Mouse (Mus musculus): ENCODE measurements at regions not wholly inside any gene's neighbourhood (a gene's known extent, or its start where the extent isn't known, plus 50 kb on each side); places are given as distances from the start of the nearest gene placed in this dataset.

DNA sequence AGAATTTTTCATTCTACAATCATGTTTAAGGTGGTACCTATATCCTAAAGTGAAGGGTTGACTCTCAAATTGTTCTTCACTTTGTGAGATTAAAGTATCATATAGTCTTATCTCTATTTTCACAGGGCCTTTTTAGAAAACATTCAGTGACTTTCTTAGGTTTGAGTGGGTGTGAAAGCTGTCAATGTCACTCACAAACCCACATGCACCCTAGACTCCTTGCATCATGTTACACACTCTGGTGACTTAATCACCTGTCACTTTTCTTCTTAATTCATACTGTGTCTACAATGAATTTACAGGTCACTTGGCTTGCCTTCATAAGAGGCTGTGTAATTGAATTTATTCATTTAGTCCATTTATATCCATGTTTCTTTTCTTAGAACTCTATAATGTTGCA is 1026.8 kb upstream of the Alcam start:
- no peak for DNase-seq (ENCODE audit: low spot score in 2 of 2)

DNA sequence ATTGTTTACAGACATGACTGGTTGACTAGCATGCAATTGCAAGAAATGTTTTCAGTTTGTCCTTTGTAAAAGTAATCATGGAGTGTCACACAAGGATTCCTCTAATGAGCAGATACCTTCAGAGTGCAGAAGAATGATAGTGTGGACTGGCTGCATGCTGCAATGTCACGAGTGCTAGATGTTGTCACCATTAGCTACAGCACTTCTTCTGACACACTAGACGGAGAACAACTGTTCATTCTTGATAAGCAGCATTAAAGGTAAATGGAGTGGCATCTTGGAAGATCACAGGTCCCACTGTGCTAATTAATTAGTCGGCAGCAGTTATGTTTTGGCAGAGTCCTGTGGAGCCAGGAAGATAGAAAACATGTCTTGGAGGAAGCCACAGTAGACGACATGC is 985.6 kb upstream of the Alcam start:
- DNase-seq (ENCODE audit: low spot score in 2 of 2) = no peak

DNA sequence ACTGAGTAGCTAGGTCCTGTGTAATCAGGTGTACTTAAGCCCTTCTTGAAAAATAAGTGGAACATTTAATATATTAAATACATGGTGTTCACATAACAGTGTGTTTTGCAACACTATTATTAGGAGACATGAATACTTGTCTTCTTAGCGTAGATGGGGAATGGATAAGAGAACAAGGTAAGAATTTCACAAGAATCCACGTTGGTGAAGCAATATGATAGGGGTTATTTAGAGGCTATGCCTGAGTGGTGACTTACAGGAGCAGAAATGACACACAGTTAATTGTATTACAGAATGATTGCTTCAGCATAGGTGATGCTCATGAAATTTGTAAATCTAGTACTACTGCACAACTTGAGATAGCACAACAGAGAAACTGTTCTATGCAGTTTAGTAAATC is 964.5 kb upstream of the Alcam start:
- no peak for DNase-seq (ENCODE audit: low spot score in 2 of 2)

DNA sequence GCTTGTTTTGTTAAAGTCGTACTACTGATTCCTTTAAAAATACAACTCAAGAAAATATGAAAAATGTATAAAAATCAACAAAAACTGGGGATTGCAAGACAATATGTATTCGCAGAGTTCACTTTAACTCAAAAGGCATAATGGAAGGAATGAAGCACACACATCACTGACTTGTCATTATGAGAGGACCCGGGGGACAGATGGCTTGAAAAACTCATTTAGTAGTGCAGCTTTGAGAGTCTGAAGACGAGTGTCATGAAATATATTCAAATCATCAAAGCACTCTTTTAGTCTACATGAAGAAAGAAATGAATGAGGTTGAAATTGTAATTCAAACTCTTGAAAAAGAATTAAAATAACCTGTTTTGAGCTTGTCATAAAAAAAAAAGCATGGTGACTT is 931.3 kb upstream of the Alcam start:
- no peak for DNase-seq (ENCODE audit: low spot score in 2 of 2)

DNA sequence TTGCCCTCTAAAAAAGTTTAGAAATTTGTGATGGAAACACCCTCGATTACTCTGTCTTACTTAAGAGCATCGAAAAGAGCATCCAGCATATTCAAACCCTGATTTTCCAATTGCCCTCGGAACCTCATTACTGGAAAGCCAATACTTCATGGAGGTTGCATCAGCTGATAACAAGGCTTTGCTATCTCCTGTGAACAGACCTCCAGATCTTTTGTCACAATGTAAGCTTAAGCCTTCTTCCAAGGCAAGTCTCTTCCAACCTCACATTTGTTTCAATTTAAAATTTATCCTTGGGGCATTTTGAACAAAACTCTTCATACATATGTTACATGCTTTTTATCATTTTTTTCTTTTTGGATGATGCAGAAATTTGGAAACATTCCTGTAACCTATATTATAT is 888.3 kb upstream of the Alcam start:
- no peak for DNase-seq (ENCODE audit: low spot score in 2 of 2)

DNA sequence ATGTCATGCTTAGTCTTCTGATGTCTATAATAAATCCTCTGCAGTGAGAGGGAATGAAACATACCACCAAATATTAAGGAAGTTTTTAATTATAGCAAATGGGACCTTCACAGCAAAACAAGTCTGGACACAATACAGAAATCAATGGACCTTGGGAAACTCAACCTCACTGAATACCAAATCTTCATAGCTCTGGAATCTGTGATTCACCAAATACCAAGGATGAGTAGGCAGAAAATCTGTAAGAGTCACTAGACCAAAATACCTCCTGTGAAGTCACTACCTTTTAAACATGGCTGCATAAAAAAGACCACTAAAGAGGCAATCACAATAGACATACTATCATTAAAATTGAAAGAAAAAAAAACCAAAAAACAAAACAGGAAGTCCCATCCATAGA is 872.5 kb upstream of the Alcam start:
- no peak for DNase-seq (ENCODE audit: low spot score in 2 of 2)

DNA sequence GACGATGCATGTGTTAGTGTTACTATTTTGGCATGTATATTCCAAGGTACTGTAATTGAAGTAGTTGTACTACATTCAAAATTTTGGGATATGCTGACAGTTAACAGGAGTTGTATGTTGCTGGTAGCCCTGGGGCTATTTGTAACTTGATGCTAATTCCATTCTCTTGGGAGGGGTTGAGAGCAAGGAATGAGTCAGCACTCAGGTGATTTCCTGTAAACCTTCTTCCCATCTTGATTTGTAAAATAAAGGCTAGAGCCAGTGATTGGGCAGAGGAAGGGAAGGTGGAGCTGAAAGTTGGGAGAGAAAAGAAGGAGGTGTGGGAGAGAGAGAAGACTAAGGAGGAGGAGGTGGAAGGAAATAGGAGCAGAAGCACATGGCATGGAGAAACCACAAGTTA is 838.2 kb upstream of the Alcam start:
- no peak for DNase-seq (ENCODE audit: low spot score in 2 of 2)

DNA sequence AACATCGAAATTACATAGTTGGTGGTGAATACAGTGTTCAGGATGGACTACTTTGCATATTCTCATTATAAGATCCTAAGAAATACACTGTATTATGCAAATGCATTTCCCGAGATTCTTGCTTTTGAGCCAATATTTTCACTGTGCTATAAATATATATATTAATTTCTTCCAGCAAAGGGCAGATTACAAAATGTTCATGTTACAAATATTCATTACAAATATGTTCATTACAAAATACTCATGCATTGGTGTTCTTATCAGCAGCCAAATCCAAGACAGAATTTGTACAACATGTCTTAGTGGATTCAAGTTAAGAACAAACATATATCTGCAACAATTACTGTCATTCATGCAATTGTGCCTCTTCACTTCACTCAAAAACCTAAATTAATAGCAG is 828.1 kb upstream of the Alcam start:
- DNase-seq (ENCODE audit: low spot score in 2 of 2) = no peak

DNA sequence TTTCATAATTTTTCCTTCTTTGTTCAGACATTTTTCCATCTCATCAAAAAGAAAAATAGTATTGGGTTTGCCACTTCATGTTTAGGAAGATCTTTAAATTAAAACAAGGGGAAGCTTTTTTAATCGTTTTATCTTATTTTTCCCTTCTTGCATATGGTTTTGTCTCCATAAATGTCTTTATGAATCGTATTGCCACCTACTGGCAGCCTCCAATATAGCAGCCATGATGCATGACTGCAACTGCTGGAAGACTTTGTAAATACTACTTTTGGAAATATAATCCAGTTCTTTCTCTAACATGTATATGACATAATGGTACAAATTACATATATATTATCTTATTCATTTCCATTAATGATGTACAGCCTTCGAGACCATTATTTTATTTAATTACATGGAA is 812.2 kb upstream of the Alcam start:
- DNase-seq (ENCODE audit: low spot score in 2 of 2) = peak; percentile 23 to 65

DNA sequence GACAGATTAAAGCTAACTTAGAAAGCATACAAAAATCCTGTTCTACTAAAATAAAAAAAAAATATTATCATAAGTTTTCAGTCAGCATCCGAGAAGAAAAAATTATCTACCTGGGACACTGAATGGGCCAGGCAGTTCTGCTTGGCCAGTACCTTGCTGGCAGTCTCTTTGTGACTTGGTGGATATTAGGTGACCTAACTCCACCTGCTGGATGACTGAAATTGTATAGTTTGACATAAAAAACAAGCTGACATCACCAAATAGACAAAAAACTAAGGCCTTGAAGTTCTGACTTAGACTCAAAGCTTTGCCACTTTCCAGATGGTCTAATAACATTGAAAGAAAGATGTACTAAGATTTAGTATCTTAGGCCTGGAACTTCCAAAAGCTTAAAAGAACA is 791.5 kb upstream of the Alcam start:
- DNase-seq (ENCODE audit: low spot score in 2 of 2) = no peak

DNA sequence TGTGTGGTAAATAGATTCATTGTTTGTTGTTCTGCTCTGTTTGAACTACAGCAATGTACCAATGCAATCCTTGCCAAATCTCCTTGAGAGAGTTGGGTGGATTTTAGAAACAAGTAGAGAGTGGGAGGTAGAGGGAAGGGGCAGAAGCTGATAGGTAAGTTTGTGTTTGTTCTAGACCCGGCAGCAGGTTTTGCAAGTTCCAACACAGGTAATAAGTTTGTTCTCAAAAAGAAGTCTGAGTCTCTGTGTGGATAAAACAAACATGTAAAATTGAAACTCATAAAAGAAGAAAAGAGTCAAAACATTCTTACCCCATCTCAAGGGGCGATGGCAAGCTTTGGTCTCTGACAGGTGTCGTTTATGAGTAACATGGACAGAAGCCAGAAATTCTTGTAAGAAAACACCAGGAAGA is 788.3 kb upstream of the Alcam start:
- DNase-seq (ENCODE audit: low spot score in 2 of 2) = no peak

DNA sequence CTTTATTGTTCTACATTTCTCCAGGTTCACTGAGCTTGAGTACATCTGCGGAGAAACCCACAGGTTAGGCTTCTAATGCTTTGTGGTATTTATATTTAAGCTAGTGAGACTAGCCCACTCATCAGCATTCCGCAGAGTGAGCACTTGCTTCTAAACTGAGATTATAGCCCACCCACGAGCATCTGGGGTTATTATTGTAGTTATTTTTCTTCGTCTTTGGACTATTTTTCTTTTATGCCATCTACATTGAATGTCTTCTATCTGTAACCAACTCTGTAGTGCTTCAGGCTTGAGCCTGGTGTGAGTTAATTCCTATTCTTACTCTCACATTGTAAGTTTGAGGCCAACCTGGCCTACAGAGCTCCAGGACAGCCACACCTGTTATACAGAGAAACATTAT is 765.0 kb upstream of the Alcam start:
- DNase-seq (ENCODE audit: low spot score in 2 of 2) = no peak

DNA sequence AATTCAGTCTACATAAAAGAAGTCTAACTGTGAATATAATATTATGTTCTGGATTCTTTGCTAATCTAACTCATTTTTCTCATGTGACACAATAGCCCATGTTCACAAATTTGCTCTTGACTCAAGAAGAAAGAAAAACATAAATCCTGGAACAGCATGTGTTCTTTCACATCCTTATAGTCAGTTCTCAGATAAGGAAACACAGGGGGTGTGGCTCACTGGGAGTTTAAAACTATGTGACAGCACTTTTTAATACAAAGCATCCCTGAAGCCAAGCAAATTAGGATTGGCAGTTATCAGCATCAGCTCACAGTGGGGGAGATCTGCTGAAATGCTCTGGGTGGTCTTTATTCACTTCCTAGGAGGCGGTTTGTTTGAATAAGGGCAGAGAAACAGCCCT is 747.6 kb upstream of the Alcam start:
- DNase-seq (ENCODE audit: low spot score in 2 of 2) = no peak

DNA sequence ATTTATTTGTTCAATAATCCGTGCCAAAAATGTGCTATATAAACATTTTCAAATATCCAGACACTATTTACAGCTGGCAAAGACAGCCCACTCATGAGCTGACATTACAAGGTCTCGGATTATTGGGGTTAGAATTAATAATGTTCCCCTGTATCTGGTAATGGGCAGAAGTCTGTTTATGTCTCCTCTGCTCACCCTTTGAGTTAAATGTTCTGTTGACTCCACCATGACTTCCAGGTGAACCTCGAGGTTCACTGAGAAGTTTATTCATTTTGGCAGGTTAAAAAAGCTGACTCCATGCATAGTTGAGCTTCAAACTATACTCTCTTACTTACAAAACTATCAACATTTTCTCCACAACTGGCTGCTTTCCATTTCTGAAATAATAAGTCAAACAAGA is 732.6 kb upstream of the Alcam start:
- DNase-seq (ENCODE audit: low spot score in 2 of 2) = no peak

DNA sequence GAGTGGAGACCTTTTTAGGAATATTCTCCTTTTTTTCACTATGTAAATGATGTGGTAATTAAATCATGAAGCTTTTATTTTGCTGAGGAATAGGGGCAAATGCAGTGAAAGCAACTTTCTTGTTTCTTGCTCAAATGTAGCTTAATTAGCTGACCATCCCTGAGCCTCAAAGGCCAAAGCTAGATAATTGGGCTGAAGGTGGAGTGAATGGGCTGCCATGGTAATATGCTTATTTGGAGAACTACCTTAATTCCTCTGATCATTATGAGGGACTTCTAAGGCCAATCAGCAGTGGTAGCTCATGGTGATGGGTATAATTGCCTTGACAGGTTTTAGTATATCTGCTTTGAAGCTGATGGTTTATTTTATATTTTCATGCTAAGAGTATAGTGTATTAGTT is 702.5 kb upstream of the Alcam start:
- DNase-seq (ENCODE audit: low spot score in 2 of 2) = no peak

DNA sequence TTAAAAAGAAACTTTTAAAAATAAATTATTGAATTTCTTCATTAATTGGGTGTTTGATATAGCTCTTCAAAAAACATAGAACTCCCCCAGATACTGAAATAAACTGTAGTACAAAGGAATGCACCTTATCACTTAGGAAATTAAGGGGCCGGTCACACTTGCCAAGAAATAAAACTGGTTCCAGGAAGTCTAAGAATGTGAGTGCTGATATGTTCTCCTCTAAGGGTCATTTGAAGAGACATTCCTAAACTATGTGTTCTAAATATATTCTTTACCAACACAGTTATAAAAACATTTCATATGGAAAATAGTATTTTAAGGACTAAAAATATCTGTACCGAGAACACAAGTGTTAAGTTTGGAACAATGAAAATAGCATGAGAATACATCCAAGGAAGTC is 676.8 kb upstream of the Alcam start:
- no peak for DNase-seq (ENCODE audit: low spot score in 2 of 2)

DNA sequence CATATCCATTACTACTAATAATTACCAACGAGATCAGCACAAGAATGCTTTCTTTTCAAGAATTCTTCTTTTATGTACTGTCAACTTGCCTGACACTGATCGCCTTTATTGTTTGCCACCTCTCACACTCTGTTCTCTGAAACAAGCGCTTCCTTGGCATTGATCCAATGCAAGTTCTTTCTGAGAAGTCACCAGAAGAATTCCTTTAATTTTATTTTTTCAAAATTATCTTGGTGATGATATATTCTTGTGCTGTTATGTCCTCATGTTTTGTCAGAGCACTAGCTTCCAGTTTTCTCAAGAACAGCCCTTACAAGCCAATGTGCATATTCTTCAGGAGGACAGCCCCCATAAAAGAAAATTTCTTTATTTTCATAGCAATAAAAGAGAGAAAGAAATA is 654.9 kb upstream of the Alcam start:
- no peak for DNase-seq (ENCODE audit: low spot score in 2 of 2)

DNA sequence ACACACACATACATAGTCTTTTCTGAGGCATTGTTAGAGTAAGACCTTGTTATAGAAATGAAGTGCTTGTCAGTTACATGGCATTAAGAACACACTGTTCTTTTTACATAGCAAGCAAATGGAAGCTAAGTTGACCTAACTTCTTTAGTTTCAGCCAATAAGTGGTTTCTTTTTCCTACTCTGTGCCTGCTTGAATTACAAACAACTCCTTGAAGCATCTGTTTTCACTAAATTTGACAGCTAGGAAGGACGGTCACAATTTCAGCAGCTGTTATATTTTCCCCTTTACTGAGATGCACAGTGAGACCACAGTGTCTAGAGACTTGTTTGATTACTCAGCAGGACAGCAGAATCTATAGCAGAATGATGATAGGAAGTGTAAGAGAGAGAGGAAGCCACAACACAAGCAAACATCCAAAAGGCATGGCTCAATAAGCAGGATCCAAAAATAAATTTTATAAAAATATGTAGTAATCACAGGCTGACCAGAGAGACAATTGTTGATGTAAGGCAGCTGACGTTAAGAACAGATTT is 641.6 kb upstream of the Alcam start:
- DNase-seq (ENCODE audit: low spot score in 2 of 2) = no peak

DNA sequence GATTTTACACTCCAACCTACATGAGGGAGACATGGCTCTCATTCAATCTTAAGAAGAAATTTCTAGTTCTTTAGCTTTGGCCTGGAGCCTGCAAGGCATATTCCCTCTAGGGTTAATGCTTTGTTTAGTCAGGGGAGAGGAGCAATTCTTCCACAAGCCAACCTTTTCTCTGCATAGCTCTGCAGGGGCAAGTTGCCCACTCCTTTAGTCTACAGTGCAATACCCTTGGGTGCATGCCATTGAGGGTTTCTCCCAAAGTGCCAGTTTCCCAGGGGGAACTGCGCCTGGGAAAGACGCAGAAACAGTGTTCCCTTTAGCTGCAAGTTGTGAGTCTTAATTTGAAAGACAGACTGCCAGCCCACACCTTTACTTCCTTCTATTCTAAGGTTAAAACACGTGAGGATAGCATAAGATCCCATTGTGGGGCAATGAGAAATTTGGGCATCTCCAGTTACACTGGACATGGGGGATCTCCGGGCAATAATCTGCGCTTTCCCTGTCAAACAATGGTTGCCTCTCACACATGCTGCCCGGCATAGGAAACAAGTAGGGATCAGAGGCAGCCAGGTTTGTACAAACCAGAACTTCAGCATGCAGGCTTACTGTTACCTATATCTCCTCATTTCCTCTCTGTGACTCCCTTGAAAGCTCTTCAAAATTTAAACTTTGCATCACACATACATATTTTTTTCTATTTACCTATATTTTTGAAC is 620.1 kb upstream of the Alcam start:
- DNase-seq (ENCODE audit: low spot score in 2 of 2) = no peak

DNA sequence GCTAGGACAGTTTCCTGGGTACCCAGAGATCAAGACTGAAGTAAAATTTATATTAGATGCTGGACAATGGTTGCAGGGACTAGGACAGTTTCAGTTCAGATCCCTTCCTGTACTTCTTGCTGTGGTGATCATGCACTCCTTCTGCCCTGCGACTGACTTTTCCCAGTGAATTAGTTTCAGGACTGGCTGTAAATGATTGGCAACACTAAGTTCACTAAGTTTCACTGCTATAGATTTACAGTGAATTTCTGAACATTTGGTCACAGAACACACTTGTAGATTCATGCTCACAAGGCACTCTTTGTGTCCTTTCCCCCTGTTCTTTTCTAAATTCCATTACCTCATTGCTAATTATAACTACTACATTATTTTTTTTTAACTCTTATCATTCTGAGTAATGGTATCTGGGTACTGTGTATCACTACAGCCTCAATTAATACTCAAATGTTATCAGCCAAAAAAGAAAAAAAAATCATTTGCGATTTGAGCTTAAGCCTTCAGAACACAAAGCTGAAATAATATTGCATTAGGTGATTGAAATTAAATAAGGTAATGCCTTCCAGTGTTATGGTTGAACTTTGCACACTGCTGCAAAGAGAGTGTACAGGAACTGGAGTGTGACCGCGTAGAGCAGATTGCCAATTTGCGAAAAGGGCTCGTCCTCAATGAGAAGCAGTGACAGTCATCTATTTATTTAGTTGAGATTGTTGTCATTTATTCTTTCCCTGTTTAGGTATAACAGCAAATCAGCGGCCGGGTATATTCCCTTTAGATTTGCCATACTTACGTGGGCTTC is 618.2 kb upstream of the Alcam start:
- DNase-seq (ENCODE audit: low spot score in 2 of 2) = no peak

DNA sequence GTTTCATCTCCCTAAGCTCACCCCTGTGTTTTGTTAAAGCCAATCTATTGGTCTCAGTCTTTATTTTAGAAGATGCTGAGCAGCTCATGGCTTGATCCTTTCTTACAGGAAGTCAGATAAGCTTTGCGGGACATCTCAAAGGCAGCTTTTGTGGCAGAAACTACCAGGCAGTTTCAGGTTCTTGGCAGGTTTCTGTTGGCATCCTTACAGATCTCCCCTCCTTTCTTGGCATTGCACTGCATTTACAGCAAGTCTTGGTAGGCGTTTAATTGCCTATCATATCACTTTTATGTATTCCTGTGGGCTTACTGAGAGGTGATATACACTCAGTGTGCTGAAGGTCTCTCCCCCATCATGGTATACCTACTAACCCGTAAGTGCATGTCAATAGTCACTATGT is 610.3 kb upstream of the Alcam start:
- no peak for DNase-seq (ENCODE audit: low spot score in 2 of 2)

DNA sequence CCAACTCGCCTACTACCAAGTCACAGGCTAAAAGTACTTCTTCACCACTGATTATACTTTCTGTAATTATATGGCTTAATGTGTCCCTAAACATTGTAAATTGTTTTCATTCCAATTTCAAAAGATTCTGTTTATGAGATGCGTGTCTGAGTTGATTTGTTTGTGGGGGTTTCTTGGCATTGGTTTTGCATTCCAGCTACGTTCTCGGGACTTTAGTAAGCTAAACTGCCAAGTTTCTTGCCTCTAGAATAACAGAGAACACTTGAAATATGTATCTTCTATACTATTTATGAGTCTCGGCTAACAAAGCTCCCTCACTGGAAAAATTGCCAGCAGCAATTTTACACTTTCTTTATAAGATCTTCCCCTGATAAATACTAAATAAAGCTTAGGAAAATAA is 609.2 kb upstream of the Alcam start:
- no peak for DNase-seq (ENCODE audit: low spot score in 2 of 2)

DNA sequence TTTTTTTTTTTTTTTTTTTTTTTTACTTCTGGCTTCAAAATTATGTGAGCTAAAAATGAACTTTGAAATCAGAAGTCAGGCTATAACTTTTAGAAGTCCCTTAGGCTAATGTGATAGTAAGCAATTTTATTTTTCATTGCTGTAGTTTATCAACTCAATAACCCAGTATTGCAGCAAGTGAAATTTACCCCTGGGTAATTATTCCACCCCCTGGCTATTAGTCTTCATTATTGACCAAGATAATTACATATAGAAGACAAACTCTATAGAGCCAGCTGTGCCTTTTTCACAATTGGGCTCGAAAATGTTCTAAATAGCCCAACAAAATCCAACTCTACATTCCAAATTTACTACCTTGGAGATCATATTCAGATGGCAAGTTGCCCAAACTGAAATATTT is 572.2 kb upstream of the Alcam start:
- no peak for DNase-seq (ENCODE audit: low spot score in 2 of 2)
